Mouse (Mus musculus) right cerebral cortex, postnatal 4 days (tissue): ENCODE data around the gene Ulk4.
A peak's percentile ranks its signal among the peaks of the same experiment; 100 is the strongest.
"Not testable (repeated sequence)": the region's sequence is repeated elsewhere in the genome, so short reads cannot be mapped to it uniquely, and the experiment has no call there.

Experiments used
- DNase-seq: peaks from one replicate; pipeline ENCODE4 v3.0.0-alpha.2; 2022

Ulk4 gene

GRCm38 (mm10) chr9:121247956-121248775 is 28.8 kb downstream of the Ulk4 start:
- DNase-seq: peak; percentile 95

GRCm38 (mm10) chr9:121247047-121247446 is 29.9 kb downstream of the Ulk4 start:
- no peak for DNase-seq

- DNase-seq: no peak
These were observed 34.7 kb downstream of the Ulk4 start for GRCm38 (mm10) chr9:121242331-121242730.

DNA sequence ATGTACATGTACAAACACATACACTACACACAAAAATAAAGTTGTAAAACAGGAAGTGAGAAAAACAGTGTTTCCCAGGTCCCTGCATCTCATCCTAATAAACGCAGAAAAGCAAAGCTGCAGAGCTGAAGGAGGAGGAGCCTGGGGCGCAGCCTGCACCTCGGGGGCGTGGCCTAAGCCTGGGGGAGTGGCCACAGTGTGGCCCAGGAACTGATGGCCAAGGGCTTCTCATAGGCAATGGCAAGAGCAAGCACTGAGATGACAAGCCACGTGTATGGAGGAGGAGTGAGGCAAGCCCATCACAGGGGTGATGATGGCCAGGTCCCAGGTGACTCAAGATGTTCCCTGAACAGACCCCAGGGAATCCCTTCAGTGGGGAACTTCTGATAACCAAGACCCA is 35.2 kb downstream of the Ulk4 start:
- no peak for DNase-seq

DNA sequence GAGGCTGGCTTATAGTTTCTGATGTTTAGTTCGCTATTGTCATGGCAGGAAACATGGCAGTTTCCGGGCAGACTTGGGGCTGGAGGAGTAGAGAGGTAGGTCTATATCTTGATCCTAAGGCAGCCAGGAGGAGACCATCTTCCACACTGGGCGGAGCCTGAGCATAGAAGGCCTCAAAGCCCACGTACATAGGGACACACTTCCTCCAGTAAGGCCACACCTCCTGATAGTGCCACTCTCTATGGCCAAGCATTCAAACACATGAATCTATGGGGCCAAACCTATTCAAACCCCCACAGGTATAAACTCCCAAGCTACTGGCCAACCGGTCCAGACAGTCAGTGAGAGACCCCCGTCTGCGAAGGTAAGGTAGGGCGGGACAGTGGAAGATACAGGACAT is 35.6 kb downstream of the Ulk4 start:
- no peak for DNase-seq

GRCm38 (mm10) chr9:121240242-121240641 is 36.8 kb downstream of the Ulk4 start:
- DNase-seq: peak; percentile 15

DNA sequence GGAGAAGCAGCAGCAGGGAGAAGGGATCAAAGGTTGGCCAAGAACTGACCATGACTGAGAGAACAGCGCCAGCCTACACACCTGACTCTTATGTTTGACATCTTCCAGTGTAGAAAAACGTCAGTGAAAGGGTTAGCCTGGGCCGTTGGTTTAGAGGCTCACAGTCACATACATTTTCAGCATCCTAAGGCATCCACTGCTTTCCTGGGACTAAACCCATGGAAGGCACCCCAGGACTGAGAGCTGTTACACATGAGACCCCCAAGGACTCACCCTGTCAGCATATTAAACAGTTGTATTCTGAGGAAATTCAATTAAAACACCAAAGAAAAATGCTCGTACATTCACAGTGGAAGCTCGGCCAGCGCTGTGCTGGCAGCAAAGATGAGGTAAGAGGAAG is 37.4 kb downstream of the Ulk4 start:
- no peak for DNase-seq

- DNase-seq: no peak
These were observed 58.4 kb downstream of the Ulk4 start for GRCm38 (mm10) chr9:121218636-121219035.

DNA sequence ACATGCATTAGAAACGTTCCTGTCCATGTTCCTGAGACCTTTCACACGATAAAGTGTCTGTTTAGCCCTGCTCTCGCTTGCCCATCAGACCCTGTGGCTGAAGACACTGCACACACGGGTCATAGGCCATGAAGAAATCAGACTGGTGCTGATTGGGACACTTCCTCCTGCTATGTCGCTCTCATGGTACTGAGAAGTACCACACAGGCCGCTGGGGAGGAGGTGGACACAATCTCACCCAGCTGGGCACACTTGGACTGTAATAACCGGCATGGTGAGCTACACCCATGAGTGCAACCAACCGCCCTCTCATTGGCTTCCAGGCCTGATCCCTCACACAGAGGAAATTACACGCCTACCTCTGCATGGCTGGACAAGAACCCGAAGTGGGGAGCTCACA is 58.8 kb downstream of the Ulk4 start:
- no peak for DNase-seq

DNA sequence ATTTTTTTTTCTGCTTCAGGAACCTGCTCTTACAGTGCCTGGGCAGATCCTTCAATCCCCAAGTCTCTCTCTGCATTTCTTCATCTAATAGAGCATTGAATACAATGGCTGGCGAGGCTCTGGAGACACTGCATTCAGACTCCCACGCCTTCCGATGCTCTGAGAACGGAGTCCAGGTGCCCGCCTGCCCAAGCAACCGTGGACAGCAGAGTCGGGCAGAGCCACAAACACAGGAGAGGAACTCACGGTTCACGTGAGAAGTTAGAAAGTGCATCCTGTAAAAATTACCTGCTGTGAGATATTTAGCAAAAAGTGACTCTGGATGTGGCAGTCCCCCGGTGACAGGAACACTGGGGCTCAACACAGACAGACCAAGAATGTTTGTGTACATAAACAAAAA is 59.3 kb downstream of the Ulk4 start:
- DNase-seq: no peak

DNA sequence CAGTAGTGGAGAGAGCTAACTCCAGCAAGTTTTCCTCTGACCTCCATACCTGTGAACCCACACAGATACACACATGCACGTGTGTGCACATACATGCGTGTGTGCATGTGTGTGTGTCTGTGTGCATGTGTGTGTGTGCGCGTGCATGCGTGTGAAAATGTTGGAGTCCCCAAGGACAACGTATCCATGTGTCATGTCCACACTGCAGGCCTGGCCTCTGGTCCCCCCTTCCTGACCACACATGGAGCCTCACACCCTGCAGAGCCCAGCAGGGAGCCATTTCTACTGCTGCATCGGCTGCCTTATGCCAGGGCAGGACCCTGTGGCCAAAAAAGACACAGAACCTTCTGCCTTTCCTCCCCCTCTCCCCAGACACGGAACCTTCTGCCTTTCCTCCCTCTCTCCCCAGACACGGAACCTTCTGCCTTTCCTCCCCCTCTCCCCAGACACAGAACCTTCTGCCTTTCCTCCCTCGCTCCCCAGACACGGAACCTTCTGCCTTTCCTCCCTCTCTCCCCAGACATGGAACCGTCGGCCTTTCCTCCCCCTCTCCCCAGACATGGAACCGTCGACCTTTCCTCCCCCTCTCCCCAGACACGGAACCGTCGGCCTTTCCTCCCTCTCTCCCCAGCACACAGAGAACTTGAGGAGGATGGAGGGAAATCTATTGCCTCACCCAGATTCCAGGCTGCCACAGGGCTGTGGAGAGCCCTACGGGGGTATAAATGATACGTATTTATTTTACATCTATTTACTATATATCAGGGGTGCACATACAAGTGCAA is 60.3 kb downstream of the Ulk4 start:
- no peak for DNase-seq

GRCm38 (mm10) chr9:121215349-121216000 is 61.5 kb downstream of the Ulk4 start:
- DNase-seq: peak; percentile 80

GRCm38 (mm10) chr9:121212322-121212721 is 64.7 kb downstream of the Ulk4 start:
- no peak for DNase-seq

DNA sequence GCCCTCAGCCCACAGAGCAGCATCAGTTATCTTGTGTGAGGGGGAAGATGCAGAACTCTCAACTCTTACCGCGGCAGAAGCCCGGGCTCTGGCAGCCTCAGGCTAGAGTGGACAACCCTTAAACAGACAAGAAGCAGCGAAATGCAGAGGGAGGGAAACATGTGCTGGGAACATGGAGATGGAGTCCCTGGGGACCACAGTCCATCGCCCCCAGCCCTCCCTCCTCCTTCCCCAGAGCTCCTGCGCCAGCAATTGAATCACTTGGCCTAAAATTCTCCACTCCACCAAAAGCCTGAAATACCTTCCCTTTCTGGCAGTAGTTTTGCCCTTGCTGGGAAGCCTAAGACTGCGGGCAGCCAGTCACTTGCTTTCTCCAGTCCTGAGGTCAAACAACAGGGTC is 72.0 kb downstream of the Ulk4 start:
- no peak for DNase-seq

GRCm38 (mm10) chr9:121204149-121204800 is 72.7 kb downstream of the Ulk4 start:
- DNase-seq: no peak

- DNase-seq: no peak
These were observed 73.3 kb downstream of the Ulk4 start for GRCm38 (mm10) chr9:121203686-121204085.

- DNase-seq: not testable (repeated sequence)
These were observed 77.8 kb downstream of the Ulk4 start for GRCm38 (mm10) chr9:121199146-121199685.

- no peak for DNase-seq
These were observed 80.5 kb downstream of the Ulk4 start for GRCm38 (mm10) chr9:121196473-121196872.

DNA sequence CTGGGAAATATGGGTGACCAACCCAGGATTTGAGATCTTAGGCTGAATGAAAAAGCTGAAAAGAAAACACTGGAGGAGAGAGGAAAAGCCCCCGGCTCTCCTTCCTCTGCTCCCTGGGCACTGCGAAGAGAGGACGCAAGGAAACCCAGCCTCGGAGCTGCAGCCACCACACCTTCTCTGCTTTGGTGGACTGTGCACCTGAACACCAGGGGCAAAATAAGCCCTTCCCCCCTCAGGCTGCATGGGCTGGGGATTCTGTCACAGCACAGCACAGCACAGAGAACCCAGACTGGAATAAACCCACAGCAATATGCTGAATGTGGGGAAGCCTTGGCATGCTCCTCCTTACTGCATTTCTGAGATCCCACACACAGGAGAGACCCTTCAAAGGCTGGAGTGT is 81.9 kb downstream of the Ulk4 start:
- DNase-seq: no peak

DNA sequence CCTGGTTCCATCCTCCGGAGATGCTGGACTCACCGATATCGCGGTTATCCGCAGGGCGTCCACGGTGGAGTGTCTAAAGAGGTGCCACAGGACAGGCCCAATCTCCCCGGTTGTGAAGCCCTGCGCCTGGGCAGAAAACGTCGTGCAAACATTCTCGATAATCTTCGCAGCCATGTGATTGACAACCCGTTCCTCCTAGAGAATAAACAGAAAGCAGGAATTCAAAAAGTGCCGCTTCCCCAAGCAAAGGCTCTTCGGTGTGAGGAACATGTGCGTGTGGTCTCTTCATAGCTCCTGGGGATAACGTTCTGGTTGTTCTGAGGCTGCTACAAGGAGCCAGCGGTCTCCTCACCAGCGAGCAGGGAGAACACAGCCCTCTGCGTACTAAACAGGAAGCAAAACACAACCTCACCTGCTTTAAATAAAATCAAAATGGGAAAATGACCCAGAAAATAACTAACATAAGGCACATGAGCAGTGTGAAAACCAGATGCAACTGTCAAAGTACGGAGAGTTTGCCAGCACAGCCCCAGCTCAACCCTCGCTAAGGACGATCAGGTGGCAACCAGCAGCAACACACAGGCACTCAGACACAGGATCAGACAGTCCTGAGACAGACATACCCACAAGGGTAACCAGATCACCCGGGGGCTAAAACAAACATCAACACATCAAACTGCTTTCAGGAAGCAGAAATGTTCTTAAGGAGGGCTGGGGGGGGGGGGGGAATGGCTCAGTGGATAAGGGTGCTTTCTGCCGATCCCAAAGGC is 84.2 kb downstream of the Ulk4 start:
- DNase-seq: no peak

GRCm38 (mm10) chr9:121187811-121188210 is 89.2 kb downstream of the Ulk4 start:
- DNase-seq: no peak

GRCm38 (mm10) chr9:121185796-121186195 is 91.2 kb downstream of the Ulk4 start:
- DNase-seq: no peak
